Mouse (Mus musculus): ENCODE results near the gene Trim17. TPM values are rescaled to one million over a fixed set of nuclear protein-coding genes. Genes with fewer than 3 reads are reported as not detected.

Trim17 gene
- polyA plus RNA-seq, 1 experiment, result not detected

DNA sequence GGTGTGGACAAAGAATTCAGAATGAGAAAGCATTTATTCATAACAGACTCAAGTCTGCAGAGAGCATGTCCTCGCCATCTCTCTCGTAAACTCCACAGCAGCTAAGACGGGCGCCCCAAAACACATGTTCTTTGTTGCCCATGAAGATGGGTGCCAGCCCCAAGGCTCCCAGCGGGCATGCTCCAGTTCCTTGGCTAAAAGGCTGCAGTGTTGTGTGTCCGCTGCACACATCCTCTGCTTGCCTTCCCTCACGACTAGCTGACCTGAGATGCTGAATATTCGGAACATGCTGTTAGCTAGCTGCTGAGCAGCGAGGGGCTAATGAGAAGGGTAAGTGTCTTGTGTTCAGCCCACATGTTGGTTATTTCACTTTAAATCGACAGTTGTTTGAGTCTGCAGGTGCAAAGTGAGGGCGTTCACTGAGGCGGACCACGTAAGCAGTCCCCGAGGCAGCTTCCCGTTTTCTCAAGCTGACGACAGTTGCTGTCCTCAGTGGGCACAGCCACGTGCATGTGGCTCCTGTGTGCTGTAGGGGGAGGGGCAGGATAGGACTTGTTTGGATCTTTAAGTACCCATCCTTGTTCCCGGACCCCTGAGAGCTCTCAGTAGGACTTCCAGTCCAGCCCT lies 28.1 kb downstream of the Trim17 start:
- peaks cover 11% of the 10 kb centered on the region for H3K4me1 ChIP-seq (ENCODE audit: control insufficient read depth, insufficient read depth, low read length)
- no peak overlapping the region for H3K4me3 ChIP-seq (replicated peaks; ENCODE audit: control insufficient read depth, low read depth, low read length)
- peak overlapping the region; percentile 70 for H3K27ac ChIP-seq (ENCODE audit: control insufficient read depth, insufficient read depth, low read depth, low read length, poor library complexity)
- TF ChIP-seq POLR2A (IDR thresholded peaks at IDR 0.05; ENCODE audit: borderline replicate concordance, control insufficient read depth, low read depth, low read length) (no peak), CTCF (IDR thresholded peaks at IDR 0.05; ENCODE audit: control insufficient read depth, insufficient read depth, low read length) (no peak)
- WGBS, result 37% methylated on average over 18 of the region's 18 CpGs

DNA sequence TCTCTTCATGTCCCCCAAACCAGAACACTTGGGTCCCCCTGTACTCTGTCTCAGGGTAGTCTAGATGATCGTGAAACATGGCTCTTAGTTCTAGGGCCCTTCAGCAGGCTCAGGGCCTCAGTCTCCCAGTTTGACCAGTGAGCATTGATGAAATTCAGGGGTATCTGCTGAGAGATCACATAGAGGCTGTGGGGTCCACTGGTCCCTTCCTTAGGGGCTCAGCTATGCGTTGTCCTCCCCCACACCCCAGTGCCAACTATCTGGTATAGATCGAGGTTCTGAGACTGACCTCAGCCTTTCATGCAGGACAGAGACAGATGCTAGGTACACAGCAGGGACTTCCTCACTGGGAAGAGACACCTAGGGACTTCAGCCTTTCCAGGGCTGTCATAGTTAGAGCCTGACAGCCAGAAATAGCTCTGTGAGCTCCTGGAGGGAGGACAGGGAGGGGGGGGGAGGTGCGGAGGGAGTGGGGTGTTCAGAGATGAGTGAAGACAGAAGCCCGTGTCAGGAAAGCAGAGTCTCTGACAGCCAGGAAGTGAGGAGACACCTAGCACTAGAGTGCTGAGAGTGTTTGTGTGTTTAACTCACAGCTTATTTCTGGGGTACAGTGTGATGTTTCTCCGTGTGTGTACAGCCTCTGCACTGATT lies 29.3 kb downstream of the Trim17 start:
- Histone ChIP-seq H3K27ac (ENCODE audit: control insufficient read depth, insufficient read depth, low read depth, low read length, poor library complexity) (no peak overlapping the region), H3K4me1 (ENCODE audit: control insufficient read depth, insufficient read depth, low read length) (peaks cover 11% of the 10 kb centered on the region), H3K4me3 (replicated peaks; ENCODE audit: control insufficient read depth, low read depth, low read length) (no peak overlapping the region)
- no peak for TF ChIP-seq POLR2A (IDR thresholded peaks at IDR 0.05; ENCODE audit: borderline replicate concordance, control insufficient read depth, low read depth, low read length)
- TF ChIP-seq CTCF (IDR thresholded peaks at IDR 0.05; ENCODE audit: control insufficient read depth, insufficient read depth, low read length), result no peak
- 82% methylated on average over 6 of the region's 6 CpGs for WGBS

DNA sequence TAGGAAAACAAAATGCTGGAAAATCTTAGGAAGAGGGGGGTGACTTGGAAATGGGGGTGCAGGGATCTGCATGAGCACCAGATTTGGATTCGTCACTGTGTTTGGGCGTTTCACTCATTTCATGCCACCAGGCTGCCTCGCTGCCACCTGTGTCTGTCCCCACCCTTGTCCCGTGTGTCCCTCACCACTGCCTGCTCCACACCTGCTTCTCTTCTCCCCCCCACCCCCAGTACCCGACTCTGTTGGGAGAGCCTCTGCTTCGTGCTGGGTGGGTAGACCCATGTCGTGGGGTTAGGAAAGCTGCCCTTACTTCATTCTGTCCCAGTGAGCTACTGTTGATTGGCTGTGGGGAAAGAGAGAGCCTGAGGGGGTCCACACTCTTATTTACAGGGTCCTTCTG lies 30.2 kb downstream of the Trim17 start:
- 77% methylated on average over 7 of the region's 7 CpGs for WGBS
- H3K4me3 ChIP-seq (replicated peaks; ENCODE audit: control insufficient read depth, low read depth, low read length), result no peak overlapping the region
- H3K27ac ChIP-seq (ENCODE audit: control insufficient read depth, insufficient read depth, low read depth, low read length, poor library complexity), result no peak overlapping the region
- TF ChIP-seq POLR2A (IDR thresholded peaks at IDR 0.05; ENCODE audit: borderline replicate concordance, control insufficient read depth, low read depth, low read length), result no peak
- no peak for TF ChIP-seq CTCF (IDR thresholded peaks at IDR 0.05; ENCODE audit: control insufficient read depth, insufficient read depth, low read length)
- H3K4me1 ChIP-seq (ENCODE audit: control insufficient read depth, insufficient read depth, low read length), result peaks cover 11% of the 10 kb centered on the region

DNA sequence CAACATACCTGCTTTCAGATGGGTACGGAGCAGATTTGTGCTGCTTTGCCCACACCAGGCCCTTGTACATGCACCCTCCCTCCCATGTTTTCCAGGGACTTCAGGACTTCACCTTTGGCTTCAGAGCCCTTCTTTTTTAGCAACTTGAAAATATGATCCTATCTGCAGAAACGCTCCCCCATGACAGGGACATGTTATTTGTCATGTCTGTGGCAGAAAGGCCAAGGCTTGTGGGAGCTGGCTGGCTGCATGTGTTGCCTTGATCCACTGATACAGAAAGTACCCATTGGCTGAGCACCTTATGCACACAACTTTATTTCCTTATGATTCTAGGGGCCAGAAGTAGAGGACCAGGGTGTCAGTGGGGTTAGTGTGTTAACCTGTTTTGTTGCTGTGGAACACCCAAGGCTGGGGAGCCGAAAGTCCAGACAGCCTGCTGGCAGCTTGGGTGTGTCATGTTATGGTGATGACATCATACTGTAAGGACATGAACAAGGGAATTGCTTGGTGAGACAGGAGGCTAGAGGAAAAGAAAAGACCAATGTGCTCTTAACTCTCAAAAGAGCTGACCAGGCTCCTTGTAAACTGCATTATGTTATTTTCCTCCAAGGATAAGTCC lies 30.9 kb downstream of the Trim17 start:
- TF ChIP-seq POLR2A (IDR thresholded peaks at IDR 0.05; ENCODE audit: borderline replicate concordance, control insufficient read depth, low read depth, low read length) (no peak), CTCF (IDR thresholded peaks at IDR 0.05; ENCODE audit: control insufficient read depth, insufficient read depth, low read length) (no peak)
- Histone ChIP-seq H3K27ac (ENCODE audit: control insufficient read depth, insufficient read depth, low read depth, low read length, poor library complexity) (no peak overlapping the region), H3K4me3 (replicated peaks; ENCODE audit: control insufficient read depth, low read depth, low read length) (no peak overlapping the region), H3K4me1 (ENCODE audit: control insufficient read depth, insufficient read depth, low read length) (peaks cover 11% of the 10 kb centered on the region)
- 92% methylated on average over 3 of the region's 3 CpGs for WGBS

DNA sequence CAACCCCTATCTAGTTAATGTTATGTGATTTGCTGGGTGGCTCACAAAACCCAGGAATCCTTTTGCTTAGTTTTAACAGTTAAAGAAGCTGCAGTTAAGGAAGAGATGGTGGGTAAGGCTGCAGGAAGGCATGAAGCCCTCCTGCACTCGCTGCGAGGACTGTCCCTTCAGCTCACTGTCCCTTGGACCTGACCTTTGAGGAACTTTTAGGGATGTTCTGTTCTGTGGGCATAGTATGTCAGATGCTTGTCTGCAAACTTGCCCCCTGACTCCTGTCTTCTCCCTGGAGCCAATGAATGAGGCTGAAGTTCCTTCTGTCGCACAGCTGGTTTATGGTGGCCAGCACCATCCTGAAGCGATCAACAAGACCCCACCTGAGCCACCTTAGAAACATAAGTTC lies 34.7 kb downstream of the Trim17 start:
- no peak overlapping the region for H3K27ac ChIP-seq (ENCODE audit: control insufficient read depth, insufficient read depth, low read depth, low read length, poor library complexity)
- no peaks in the 10 kb centered on the region; the same call in 1 of the 2 replicates for H3K4me1 ChIP-seq (ENCODE audit: control insufficient read depth, insufficient read depth, low read length)
- H3K4me3 ChIP-seq (replicated peaks; ENCODE audit: control insufficient read depth, low read depth, low read length), result no peak overlapping the region
- 92% methylated on average over 4 of the region's 4 CpGs for WGBS
- TF ChIP-seq CTCF (IDR thresholded peaks at IDR 0.05; ENCODE audit: control insufficient read depth, insufficient read depth, low read length) (no peak), POLR2A (IDR thresholded peaks at IDR 0.05; ENCODE audit: borderline replicate concordance, control insufficient read depth, low read depth, low read length) (no peak)

DNA sequence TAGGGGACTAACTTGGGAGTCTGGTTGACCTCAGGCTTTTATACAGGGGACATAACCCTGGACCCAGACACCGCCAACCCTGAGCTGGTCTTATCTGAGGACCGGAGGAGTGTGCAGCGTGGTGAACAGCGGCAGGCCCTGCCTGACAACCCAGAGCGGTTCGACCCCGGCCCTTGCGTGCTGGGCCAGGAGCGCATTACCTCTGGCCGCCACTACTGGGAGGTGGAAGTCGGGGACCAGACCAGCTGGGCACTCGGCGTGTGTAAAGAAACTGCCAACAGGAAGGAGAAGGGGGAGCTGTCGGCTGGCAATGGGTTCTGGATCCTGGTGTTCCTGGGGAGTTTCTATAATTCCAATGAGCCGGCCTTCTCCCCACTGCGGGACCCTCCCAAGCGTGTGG lies 35.7 kb downstream of the Trim17 start:
- 91% methylated on average over 17 of the region's 17 CpGs for WGBS
- H3K4me1 ChIP-seq (ENCODE audit: control insufficient read depth, insufficient read depth, low read length), result no peaks in the 10 kb centered on the region; the same call in 1 of the 2 replicates
- no peak for TF ChIP-seq CTCF (IDR thresholded peaks at IDR 0.05; ENCODE audit: control insufficient read depth, insufficient read depth, low read length)
- no peak for TF ChIP-seq POLR2A (IDR thresholded peaks at IDR 0.05; ENCODE audit: borderline replicate concordance, control insufficient read depth, low read depth, low read length)
- no peak overlapping the region for H3K27ac ChIP-seq (ENCODE audit: control insufficient read depth, insufficient read depth, low read depth, low read length, poor library complexity)
- H3K4me3 ChIP-seq (replicated peaks; ENCODE audit: control insufficient read depth, low read depth, low read length), result no peak overlapping the region

DNA sequence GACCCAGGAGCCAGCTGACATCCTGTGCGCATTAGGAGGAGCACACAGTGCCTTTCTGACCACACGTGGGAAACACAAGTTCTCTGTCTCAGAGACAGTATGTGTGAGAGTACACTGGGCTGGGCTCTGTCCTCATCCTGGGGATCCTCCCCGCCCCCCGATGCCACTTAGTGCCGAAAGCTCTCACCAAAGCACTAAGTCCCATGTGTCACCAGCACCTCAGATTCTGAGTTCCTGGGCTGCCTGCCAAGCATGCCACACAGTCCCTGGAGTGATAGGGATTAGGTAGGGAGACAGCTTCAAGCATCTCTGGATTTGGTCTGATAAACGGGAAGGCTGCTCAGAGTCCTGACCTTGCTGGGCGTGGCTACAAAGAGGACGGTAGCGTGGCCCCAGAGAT lies 36.3 kb downstream of the Trim17 start:
- H3K27ac ChIP-seq (ENCODE audit: control insufficient read depth, insufficient read depth, low read depth, low read length, poor library complexity), result no peak overlapping the region
- 65% methylated on average over 9 of the region's 9 CpGs for WGBS
- no peak overlapping the region for H3K4me3 ChIP-seq (replicated peaks; ENCODE audit: control insufficient read depth, low read depth, low read length)
- peaks cover 3% of the 10 kb centered on the region for H3K4me1 ChIP-seq (ENCODE audit: control insufficient read depth, insufficient read depth, low read length)
- TF ChIP-seq POLR2A (IDR thresholded peaks at IDR 0.05; ENCODE audit: borderline replicate concordance, control insufficient read depth, low read depth, low read length) (no peak), CTCF (IDR thresholded peaks at IDR 0.05; ENCODE audit: control insufficient read depth, insufficient read depth, low read length) (no peak)

DNA sequence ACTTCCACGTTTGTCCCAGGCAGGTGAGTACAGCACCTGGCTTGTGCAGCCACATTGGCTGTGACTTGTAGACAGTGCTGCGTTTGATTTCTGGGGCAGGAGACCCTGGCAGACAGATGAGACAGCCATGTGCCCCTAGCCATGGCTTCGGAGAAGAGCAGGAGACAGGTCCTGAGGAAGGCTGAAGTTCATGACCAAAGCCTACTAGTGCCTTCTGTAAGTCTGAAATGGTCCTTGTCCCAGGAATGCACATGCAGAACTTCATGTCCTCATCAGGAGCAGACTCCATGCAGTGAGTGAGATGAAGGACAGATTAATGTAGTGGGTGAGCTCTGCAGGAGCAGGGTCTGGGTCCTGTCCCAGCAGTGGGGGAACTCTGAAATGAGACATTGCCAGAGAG lies 37.4 kb downstream of the Trim17 start:
- 61% methylated on average over 3 of the region's 3 CpGs for WGBS
- TF ChIP-seq POLR2A (IDR thresholded peaks at IDR 0.05; ENCODE audit: borderline replicate concordance, control insufficient read depth, low read depth, low read length), result no peak
- TF ChIP-seq CTCF (IDR thresholded peaks at IDR 0.05; ENCODE audit: control insufficient read depth, insufficient read depth, low read length), result no peak
- no peak overlapping the region for H3K27ac ChIP-seq (ENCODE audit: control insufficient read depth, insufficient read depth, low read depth, low read length, poor library complexity)
- H3K4me1 ChIP-seq (ENCODE audit: control insufficient read depth, insufficient read depth, low read length), result peaks cover 4% of the 10 kb centered on the region
- H3K4me3 ChIP-seq (replicated peaks; ENCODE audit: control insufficient read depth, low read depth, low read length), result no peak overlapping the region

Data from bone marrow, adult 2 months (tissue).